Mouse (Mus musculus) heart, adult 2 months (tissue): ENCODE data around the gene Hist2h3b.

Source experiments
- CTCF ChIP-seq: fragments of 200-600 bp; IDR thresholded peaks from 2 replicates; pipeline ENCODE4 v1.8.1; 2022; ENCODE audit warnings: antibody characterized with exemption, mild to moderate bottlenecking, moderate library complexity
- POLR2A ChIP-seq: fragments of 200-500 bp; IDR thresholded peaks from 2 replicates; pipeline ENCODE4 v1.6.1; 2011; ENCODE audit warnings: mild to moderate bottlenecking, low read depth, low read length, control low read depth; ENCODE audit not compliant: insufficient read depth

- TF ChIP-seq POLR2A (no peak), CTCF (no peak)
These were observed 19.5 kb upstream of the Hist2h3b start for GRCm38 (mm10) chr3:96249034-96249345.
